Mouse (Mus musculus): ENCODE data around the gene Foxp1.

- TF ChIP-seq POLR2A (IDR thresholded peaks at IDR 0.05; ENCODE audit: insufficient read length, low read depth) (no peak), USF1 (IDR thresholded peaks at IDR 0.05; ENCODE audit: low read depth) (no peak)
Observed at GRCm38 (mm10) chr6:99160348-99160693, 362.2 kb downstream of the Foxp1 start.
